Mouse (Mus musculus) hematopoietic stem cell, adult 5-6 weeks (primary cell): ENCODE results near the gene Polr2g. TPM values are rescaled to one million over a fixed set of nuclear protein-coding genes. Genes with fewer than 3 reads are reported as not detected.

Experiments used
- ATAC-seq, 2 experiments: fragments of 125-278 bp in 1 of 2; replicated peaks in 1 of 2; 2 replicates each; pipeline ENCODE4 v1.8.0; 2016 to 2017; ENCODE audit warnings: inconsistent platforms in 2 of 2, mild to moderate bottlenecking in 2 of 2, moderate number of reproducible peaks in 2 of 2, low read depth in 1 of 2, moderate TSS enrichment in 1 of 2; ENCODE audit not compliant: low FRiP score in 2 of 2, poor library complexity in 2 of 2, severe bottlenecking in 2 of 2, insufficient read depth in 1 of 2, low TSS enrichment in 1 of 2
- total RNA-seq: library from RNA; stranded (forward); fragments of 172-1452, 232-1000 nt; gene quantifications from 2 replicates; pipeline ENCODE4 v1.2.3, GENCODE M21; 2017

The Polr2g gene
- total RNA-seq, 1 experiment from 2014 or later, result 69.7 TPM

GRCm38 (mm10) chr19:8819596-8820423 is 21.4 kb upstream of the Polr2g start, which contains the start of gene Hnrnpul2:
Hnrnpul2 (plus strand) TSS chr19:8820010.
- peak; percentile 88 to 89 for ATAC-seq

- ATAC-seq, result peak; percentile 74 to 86
Observed at GRCm38 (mm10) chr19:8818801-8819595, 20.6 kb upstream of the Polr2g start, which contains the start of gene Ttc9c. Ttc9c (minus strand) TSS chr19:8819333.

GRCm38 (mm10) chr19:8818301-8818798 is 20.0 kb upstream of the Polr2g start:
- no peak for ATAC-seq

- ATAC-seq, result no peak
Observed at GRCm38 (mm10) chr19:8817001-8817400, 18.6 kb upstream of the Polr2g start.

GRCm38 (mm10) chr19:8815812-8816211 is 17.4 kb upstream of the Polr2g start:
- no peak for ATAC-seq

GRCm38 (mm10) chr19:8806810-8807209 is 8.4 kb upstream of the Polr2g start:
- no peak for ATAC-seq

GRCm38 (mm10) chr19:8803879-8804660 is 5.7 kb upstream of the Polr2g start:
- 0 out of 4 replicates have a peak, but pooled peaks of 1 of the 2 experiments have one; percentile 15 for ATAC-seq

GRCm38 (mm10) chr19:8803204-8803780 is 4.9 kb upstream of the Polr2g start:
- no peak for ATAC-seq

- peak; percentile 91 to 95 for ATAC-seq
Observed at GRCm38 (mm10) chr19:8802130-8802821, 3.9 kb upstream of the Polr2g start, which contains the start of gene Zbtb3. Zbtb3 (plus strand) TSS chr19:8802555.

GRCm38 (mm10) chr19:8798947-8799315 is 554 bp upstream of the Polr2g start:
- ATAC-seq, result no peak

GRCm38 (mm10) chr19:8790171-8790570 is 8.2 kb downstream of the Polr2g start:
- no peak for ATAC-seq

- ATAC-seq, result no peak
Observed at GRCm38 (mm10) chr19:8789171-8789570, 9.2 kb downstream of the Polr2g start.

- no peak for ATAC-seq
Observed at GRCm38 (mm10) chr19:8788521-8788920, 9.9 kb downstream of the Polr2g start.

- peak; percentile 98 to 99 for ATAC-seq
Observed at GRCm38 (mm10) chr19:8786008-8786781, 12.2 kb downstream of the Polr2g start, which contains the start of gene Taf6l. Taf6l (minus strand) TSS chr19:8786417.

- ATAC-seq, result no peak
Observed at GRCm38 (mm10) chr19:8774951-8775421, 23.4 kb downstream of the Polr2g start.
